Mouse (Mus musculus) gastrocnemius, postnatal 10 days (tissue): ENCODE data around the gene Slc10a4. TPM values are rescaled to one million over a fixed set of nuclear protein-coding genes. Genes with fewer than 3 reads are reported as not detected.
A peak's percentile ranks its signal among the peaks of the same experiment; 100 is the strongest.
"Not testable (repeated sequence)": the region's sequence is repeated elsewhere in the genome, so short reads cannot be mapped to it uniquely, and the experiment has no call there.

ENCODE experiments used
- DNase-seq: peaks from one replicate; pipeline ENCODE4 v3.0.0; 2021; ENCODE audit warnings: mixed read lengths
- long read RNA-seq, 2 experiments: library from polyadenylated mRNA; stranded (forward); transcript quantifications; one replicate each; pipeline ENCODE4 v2.0.0; 2021
- total RNA-seq, 2 experiments: library from RNA; stranded (reverse); gene quantifications; 2 replicates each; pipeline ENCODE4 v1.2.3; 2021

Gene Slc10a4
- total RNA-seq = not detected
- long read RNA-seq, experiment 1 = 0 reads
- long read RNA-seq, experiment 2 = 0 reads

- DNase-seq = peak; percentile 39
Measured at GRCm38 (mm10) chr5:73006784-73007581, at the start of gene Slc10a4. TSS of gene Slc10a4 (plus strand) at chr5:73006883.

- DNase-seq = no peak
Measured at GRCm38 (mm10) chr5:72957281-72957680, 49.4 kb upstream of the Slc10a4 start.

DNA sequence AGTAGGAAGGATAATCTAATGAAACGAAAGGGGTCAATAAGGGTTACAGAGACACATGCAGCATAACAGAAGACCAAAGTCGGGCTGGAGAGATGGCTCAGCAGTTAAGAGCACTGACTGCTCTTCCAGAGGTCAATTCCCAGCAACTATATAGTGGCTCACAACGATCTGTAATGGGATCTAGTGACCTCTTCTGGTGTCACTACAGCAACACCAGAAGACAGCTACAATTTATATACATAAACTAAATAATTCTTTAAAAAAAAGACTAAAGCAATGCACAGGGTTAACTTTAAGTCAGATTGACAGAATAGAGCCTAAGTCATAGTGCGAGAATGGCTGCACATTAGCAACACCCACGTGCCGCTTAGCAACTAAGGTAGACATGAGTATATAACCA is 46.6 kb upstream of the Slc10a4 start:
- no peak for DNase-seq

DNA sequence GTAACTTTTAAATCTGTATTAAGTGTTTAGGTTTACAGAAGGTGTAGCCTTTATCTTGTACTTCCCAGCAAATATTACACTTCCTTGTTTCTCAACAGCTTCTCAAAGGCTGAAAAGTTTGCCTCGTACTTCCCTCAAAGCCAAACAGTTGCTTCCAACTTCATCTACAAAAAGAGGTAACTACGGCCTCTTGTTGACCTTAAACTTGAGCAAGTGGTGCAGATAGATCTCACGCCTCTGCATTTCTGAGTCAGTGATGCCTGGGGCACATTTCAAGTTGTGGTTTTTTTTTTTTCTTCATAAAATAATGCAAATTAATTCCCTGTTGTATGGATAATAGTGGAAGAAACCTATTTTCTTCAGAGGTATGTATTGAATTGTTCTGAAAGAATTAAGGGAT is 41.0 kb upstream of the Slc10a4 start:
- DNase-seq = no peak

- no peak for DNase-seq
Measured at GRCm38 (mm10) chr5:72972435-72972834, 34.2 kb upstream of the Slc10a4 start.

- no peak for DNase-seq
Measured at GRCm38 (mm10) chr5:72972934-72973333, 33.7 kb upstream of the Slc10a4 start.

- no peak for DNase-seq
Measured at GRCm38 (mm10) chr5:72974602-72975001, 32.1 kb upstream of the Slc10a4 start, which contains the start of gene Gm10135. TSS of gene Gm10135 (minus strand) at chr5:72974702.

GRCm38 (mm10) chr5:72975996-72976395 is 30.7 kb upstream of the Slc10a4 start:
- DNase-seq = no peak

- no peak for DNase-seq
Measured at GRCm38 (mm10) chr5:72976539-72976938, 30.1 kb upstream of the Slc10a4 start.

DNA sequence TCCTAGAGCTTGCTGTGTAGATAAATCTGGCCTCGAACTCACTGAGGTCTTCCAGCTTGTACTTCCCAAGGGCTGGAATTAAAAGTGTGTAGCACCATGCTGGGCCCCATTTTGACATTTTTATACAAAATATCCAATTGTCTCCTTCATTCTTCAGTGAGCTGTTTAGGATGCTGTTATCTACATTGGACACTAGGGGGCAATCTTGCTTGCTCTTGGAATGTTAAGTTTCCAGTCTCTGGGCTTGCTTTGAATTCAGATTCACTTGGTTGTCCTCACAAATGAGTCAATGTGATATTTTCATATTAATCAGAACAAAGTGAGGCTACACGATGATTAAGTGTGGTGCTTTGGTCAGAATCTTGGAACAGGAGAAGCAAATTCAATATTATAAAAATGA is 22.6 kb upstream of the Slc10a4 start:
- no peak for DNase-seq

GRCm38 (mm10) chr5:72987786-72988185 is 18.9 kb upstream of the Slc10a4 start:
- no peak for DNase-seq

GRCm38 (mm10) chr5:72989756-72990155 is 16.9 kb upstream of the Slc10a4 start:
- no peak for DNase-seq

GRCm38 (mm10) chr5:72992474-72992873 is 14.2 kb upstream of the Slc10a4 start:
- no peak for DNase-seq

DNA sequence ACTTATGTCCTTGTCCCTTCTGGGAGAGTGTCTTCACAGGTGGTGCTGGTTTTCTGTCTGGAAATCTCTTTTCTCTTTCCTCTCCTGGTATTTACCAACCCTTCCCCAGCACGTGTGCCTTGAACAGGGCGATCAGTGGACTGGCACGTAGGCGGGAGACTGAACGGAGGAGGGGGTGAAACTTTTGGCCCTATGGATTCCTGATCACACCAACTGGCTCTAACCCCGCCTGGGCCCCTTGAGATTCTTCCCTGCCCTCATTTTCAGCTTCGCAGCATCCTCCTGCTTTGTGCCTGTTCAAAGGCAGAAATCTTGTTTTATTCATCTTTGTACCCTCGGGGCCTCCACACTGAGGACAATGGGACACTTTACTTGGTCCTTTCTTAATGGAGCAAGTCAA is 12.3 kb upstream of the Slc10a4 start:
- no peak for DNase-seq

GRCm38 (mm10) chr5:72994928-72995327 is 11.8 kb upstream of the Slc10a4 start:
- no peak for DNase-seq

DNA sequence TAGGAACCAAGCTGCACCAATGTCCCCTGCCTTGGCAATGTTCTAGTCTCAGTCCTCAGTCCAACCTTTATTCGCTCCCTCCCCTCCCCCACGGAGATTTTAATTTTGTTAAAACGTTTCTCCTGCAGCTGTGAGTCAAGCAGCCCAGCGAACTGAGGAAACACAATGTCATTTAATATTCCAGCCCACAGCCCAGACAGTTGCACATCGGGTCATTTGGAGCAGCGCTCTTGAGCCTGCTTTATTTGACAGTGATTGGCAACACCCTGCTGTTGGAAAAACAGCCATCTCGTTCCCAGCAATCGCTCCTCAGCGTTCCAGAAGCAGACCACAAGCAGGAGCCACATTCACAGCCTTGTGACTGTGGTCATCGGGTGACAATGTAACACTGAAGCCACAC is 11.3 kb upstream of the Slc10a4 start:
- no peak for DNase-seq

- not testable (repeated sequence) for DNase-seq
Measured at GRCm38 (mm10) chr5:72998546-72998945, 8.1 kb upstream of the Slc10a4 start.

GRCm38 (mm10) chr5:73004046-73004445 is 2.6 kb upstream of the Slc10a4 start:
- no peak for DNase-seq

- no peak for DNase-seq
Measured at GRCm38 (mm10) chr5:73007582-73007959, 888 bp downstream of the Slc10a4 start.

DNA sequence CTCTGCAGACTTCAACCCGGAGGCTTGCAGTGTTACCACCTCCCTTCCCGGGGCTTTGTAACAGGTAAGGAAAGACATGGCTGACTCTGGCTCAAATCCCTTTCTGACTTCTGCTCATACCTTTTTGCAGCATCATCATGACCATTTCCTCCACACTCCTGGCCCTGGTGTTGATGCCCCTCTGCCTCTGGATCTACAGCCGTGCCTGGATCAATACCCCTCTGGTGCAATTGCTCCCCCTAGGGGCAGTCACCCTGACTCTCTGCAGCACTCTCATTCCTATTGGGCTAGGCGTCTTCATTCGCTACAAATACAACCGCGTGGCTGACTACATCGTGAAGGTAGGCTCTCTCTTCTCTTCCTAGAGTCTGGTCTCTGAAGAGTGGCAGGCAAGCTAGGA is 1.5 kb downstream of the Slc10a4 start:
- not testable (repeated sequence) for DNase-seq

GRCm38 (mm10) chr5:73011806-73012205 is 5.1 kb downstream of the Slc10a4 start:
- DNase-seq = not testable (repeated sequence)

- not testable (repeated sequence) for DNase-seq
Measured at GRCm38 (mm10) chr5:73012884-73013610, 6.4 kb downstream of the Slc10a4 start.

- DNase-seq = peak; percentile 16
Measured at GRCm38 (mm10) chr5:73013611-73014287, 7.1 kb downstream of the Slc10a4 start.
